Mouse (Mus musculus) CH12.LX (cell line): ENCODE data around the gene Arhgap35.

Experiments used
- CHD1 ChIP-seq: IDR thresholded peaks from 2 replicates; pipeline ENCODE4 v1.6.1; 2012; ENCODE audit warnings: low read depth, low read length, improper control_type of control experiment, inconsistent platforms
- CTCF ChIP-seq, 2 experiments: IDR thresholded peaks in 1 of 2; conservative IDR thresholded peaks in 1 of 2; 2 replicates each; pipeline ENCODE4 v1.5.1; 2011 to 2012; ENCODE audit warnings: low read depth in 2 of 2, low read length in 2 of 2, improper control_type of control experiment in 1 of 2, inconsistent platforms in 1 of 2, mild to moderate bottlenecking in 1 of 2, moderate library complexity in 1 of 2
- GABPA ChIP-seq: IDR thresholded peaks from 2 replicates; pipeline ENCODE4 v1.6.1; 2012; ENCODE audit warnings: low read depth, low read length, improper control_type of control experiment, inconsistent platforms; ENCODE audit not compliant: insufficient replicate concordance
- IRF4 ChIP-seq: IDR thresholded peaks from 2 replicates; pipeline ENCODE4 v1.6.1; 2014; ENCODE audit warnings: low read depth, mild to moderate bottlenecking, inconsistent platforms, low read length, improper control_type of control experiment
- MAFK ChIP-seq: IDR thresholded peaks from 2 replicates; pipeline ENCODE4 v1.6.1; 2011; ENCODE audit warnings: low read length, improper control_type of control experiment; ENCODE audit not compliant: insufficient replicate concordance
- NRF1 ChIP-seq: IDR thresholded peaks from 2 replicates; pipeline ENCODE4 v1.6.1; 2014; ENCODE audit warnings: low read depth, mild to moderate bottlenecking, inconsistent platforms, low read length, improper control_type of control experiment, moderate library complexity
- POLR2A ChIP-seq: IDR thresholded peaks from 2 replicates; pipeline ENCODE4 v1.6.1; 2011; ENCODE audit warnings: low read depth, mild to moderate bottlenecking, improper control_type of control experiment, low read length
- TBP ChIP-seq: conservative IDR thresholded peaks from 2 replicates; pipeline ENCODE4 v1.6.1; 2011; ENCODE audit warnings: low read depth, low read length, improper control_type of control experiment
- USF1 ChIP-seq: IDR thresholded peaks from 2 replicates; pipeline ENCODE4 v1.6.1; 2014; ENCODE audit warnings: low read depth, mild to moderate bottlenecking, inconsistent platforms, low read length, improper control_type of control experiment
- USF2 ChIP-seq: conservative IDR thresholded peaks from 2 replicates; pipeline ENCODE4 v1.6.1; 2011; ENCODE audit warnings: low read depth, low read length, improper control_type of control experiment
- ZC3H11A ChIP-seq: IDR thresholded peaks from 2 replicates; pipeline ENCODE4 v1.6.1; 2012; ENCODE audit warnings: low read depth, mild to moderate bottlenecking, inconsistent platforms, low read length, improper control_type of control experiment

GRCm38 (mm10) chr7:16551581-16551980, 63.2 kb downstream of the Arhgap35 start:
- TF ChIP-seq USF1: no peak
- TF ChIP-seq NRF1: no peak
- TF ChIP-seq MAFK: no peak
- TF ChIP-seq GABPA: no peak
- TF ChIP-seq CTCF (conservative IDR thresholded peaks at IDR 0.05 in 1 of 2, IDR thresholded peaks at IDR 0.05 in 1 of 2; ENCODE audit: low read depth in 2 of 2, low read length in 2 of 2): no peak
- TF ChIP-seq USF2: no peak
- no peak for TF ChIP-seq ZC3H11A
- TF ChIP-seq POLR2A: no peak
- no peak for TF ChIP-seq CHD1
- TF ChIP-seq TBP: no peak
- TF ChIP-seq IRF4: no peak
